Mouse (Mus musculus) limb, embryonic 10.5 days (tissue): ENCODE results near the gene Dennd5a. TPM values are rescaled to one million over a fixed set of nuclear protein-coding genes. Genes with fewer than 3 reads are reported as not detected.

ENCODE experiments used
- polyA plus RNA-seq: library from polyadenylated mRNA; unstranded; fragments of >200 nt; fragmentation: Nextera tagmentation; extraction: Ambion mirVana; gene quantifications from 2 replicates; pipeline ENCODE4 v1.2.1, GENCODE M21; 2016

Dennd5a gene
- polyA plus RNA-seq, 1 experiment from 2014 or later, result 30.0 TPM

Other genes with a start within 250 kb of the Dennd5a start
- not detected in 2 replicates for gene BC051019, start 236.6 kb downstream of the Dennd5a start, polyA plus RNA-seq
- 0.35 TPM in 1 of 2 replicates, not detected in the other for gene Ascl3, start 228.7 kb downstream of the Dennd5a start, polyA plus RNA-seq
- 17.3 and 18.0 TPM in 2 replicates for gene Tmem9b, start 207.6 kb downstream of the Dennd5a start, polyA plus RNA-seq
- 0.08 and 0.11 TPM in 2 replicates for gene Nrip3, start 178.4 kb downstream of the Dennd5a start, polyA plus RNA-seq
- gene Scube2, start 94.8 kb downstream of the Dennd5a start, polyA plus RNA-seq, result 0.21 and 0.25 TPM in 2 replicates
- gene Tmem41b, start 26.5 kb upstream of the Dennd5a start, polyA plus RNA-seq, result 68.4 and 73.9 TPM in 2 replicates
- gene Ipo7, start 57.8 kb upstream of the Dennd5a start, polyA plus RNA-seq, result 49.2 and 51.6 TPM in 2 replicates
- gene Zfp143, start 100.7 kb upstream of the Dennd5a start, polyA plus RNA-seq, result 23.8 and 27.5 TPM in 2 replicates
- 33.0 and 34.8 TPM in 2 replicates for gene Wee1, start 161.6 kb upstream of the Dennd5a start, polyA plus RNA-seq